Mouse (Mus musculus): Measurements from ENCODE around the gene Errfi1.

GRCm38 (mm10) chr4:150808471-150808847, 45.3 kb upstream of the Errfi1 start:
- TF ChIP-seq CTCF (IDR thresholded peaks at IDR 0.05; ENCODE audit: control insufficient read depth, insufficient read depth, low read length), result no peak
- TF ChIP-seq POLR2A (IDR thresholded peaks at IDR 0.05; ENCODE audit: borderline replicate concordance, control insufficient read depth, low read depth, low read length), result no peak
